Mouse (Mus musculus): ENCODE measurements at regions not wholly inside any gene's neighbourhood (a gene's known extent, or its start where the extent isn't known, plus 50 kb on each side); places are given as distances from the start of the nearest gene placed in this dataset.

DNA sequence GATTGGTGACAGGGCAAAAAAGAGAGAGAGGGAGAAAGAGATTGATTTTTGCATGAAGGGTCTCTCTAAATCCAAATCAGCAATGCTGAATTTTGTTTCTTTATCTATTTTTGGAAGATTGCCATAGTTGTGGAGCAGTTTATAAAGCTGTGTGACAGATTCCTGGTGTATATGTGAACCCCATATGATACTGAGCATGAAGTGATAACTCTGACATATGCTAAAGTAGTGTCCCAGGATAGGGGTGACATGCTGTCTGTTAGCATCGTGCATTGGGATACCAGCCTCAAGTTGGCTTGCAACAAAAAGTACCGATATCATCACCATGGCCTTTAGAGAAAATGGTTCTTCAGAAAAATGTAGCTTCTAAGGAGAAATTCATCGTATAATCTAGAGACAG is 82.3 kb upstream of the Ddx18 start:
- no peak for TF ChIP-seq POLR2A (IDR thresholded peaks at IDR 0.05; ENCODE audit: borderline replicate concordance, extremely low read depth, insufficient read depth, insufficient read length)
- Histone ChIP-seq H3K9ac (ENCODE audit: low read depth, low read length, severe bottlenecking) (no peak overlapping the region), H3K27me3 (ENCODE audit: control insufficient read depth, insufficient read depth, low read length) (no peaks in the 10 kb centered on the region), H3K27ac (replicated peaks; ENCODE audit: low read depth, low read length) (no peak overlapping the region), H3K36me3 (ENCODE audit: control insufficient read depth, insufficient read depth, low read length) (no peaks in the 10 kb centered on the region), H3K4me2 (replicated peaks; ENCODE audit: low read depth, low read length, severe bottlenecking) (no peak overlapping the region), H3K4me3 (replicated peaks; ENCODE audit: low read length) (no peak overlapping the region), H3K9me3 (ENCODE audit: control insufficient read depth, low read length) (no peaks in the 10 kb centered on the region), H3K4me1 (ENCODE audit: control insufficient read depth, insufficient read depth, low read length) (no peaks in the 10 kb centered on the region)
- ATAC-seq (ENCODE audit: low FRiP score, low read depth), result no peak
- WGBS, result 98% methylated on average over 3 of the region's 3 CpGs
- no peak for DNase-seq (ENCODE audit: low spot score)

DNA sequence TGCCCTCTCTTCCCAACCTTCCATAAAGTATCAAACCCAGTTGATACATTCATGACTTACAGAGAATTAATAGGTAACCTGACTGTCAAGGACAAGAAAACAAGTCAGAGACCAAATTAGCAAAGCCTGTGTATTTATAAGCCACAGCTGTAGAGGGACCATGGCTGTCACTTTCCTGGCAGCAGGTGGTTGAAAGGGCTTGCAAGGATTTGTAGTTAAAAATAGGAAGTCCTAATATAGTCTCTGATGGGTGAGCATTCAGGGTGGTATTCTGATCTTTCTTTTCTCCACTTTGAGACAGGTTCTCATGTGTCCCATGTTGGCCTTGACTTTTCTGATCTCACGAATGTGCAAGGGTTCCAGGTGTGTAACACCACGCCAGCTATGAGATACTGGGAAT is 63.7 kb upstream of the Ddx18 start:
- H3K9me3 ChIP-seq (ENCODE audit: control insufficient read depth, low read length), result no peaks in the 10 kb centered on the region
- no peaks in the 10 kb centered on the region for H3K36me3 ChIP-seq (ENCODE audit: control insufficient read depth, insufficient read depth, low read length)
- 79% methylated on average over 2 of the region's 2 CpGs for WGBS
- ATAC-seq (ENCODE audit: low FRiP score, low read depth), result peak; percentile 62; the same call in 1 of the 2 replicates
- no peak overlapping the region for H3K9ac ChIP-seq (ENCODE audit: low read depth, low read length, severe bottlenecking)
- no peak overlapping the region for H3K4me3 ChIP-seq (replicated peaks; ENCODE audit: low read length)
- H3K4me2 ChIP-seq (replicated peaks; ENCODE audit: low read depth, low read length, severe bottlenecking), result no peak overlapping the region
- H3K27me3 ChIP-seq (ENCODE audit: control insufficient read depth, insufficient read depth, low read length), result no peaks in the 10 kb centered on the region
- H3K27ac ChIP-seq (replicated peaks; ENCODE audit: low read depth, low read length), result no peak overlapping the region
- H3K4me1 ChIP-seq (ENCODE audit: control insufficient read depth, insufficient read depth, low read length), result no peaks in the 10 kb centered on the region
- no peak for DNase-seq (ENCODE audit: low spot score)
- no peak for TF ChIP-seq POLR2A (IDR thresholded peaks at IDR 0.05; ENCODE audit: borderline replicate concordance, extremely low read depth, insufficient read depth, insufficient read length)

DNA sequence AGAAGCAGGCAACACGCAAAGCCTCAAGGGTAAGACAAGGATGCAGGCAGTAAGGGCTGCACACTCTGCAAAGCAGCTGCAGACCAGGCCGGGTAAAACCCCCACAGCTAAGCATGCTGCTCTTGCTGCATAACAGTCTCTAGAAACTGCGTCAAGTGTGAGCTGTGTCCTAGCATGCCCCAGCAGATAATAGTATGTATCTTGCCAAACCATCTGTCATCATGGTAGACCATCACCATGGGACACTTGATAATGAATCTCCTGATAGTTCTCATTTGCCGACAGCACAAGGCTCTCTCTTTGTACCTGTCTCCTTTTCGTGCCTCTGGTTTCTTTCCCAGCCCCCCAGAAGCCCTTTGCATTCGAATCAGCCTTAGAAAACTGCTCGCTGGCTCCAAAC is 52.5 kb upstream of the Ddx18 start:
- TF ChIP-seq POLR2A (IDR thresholded peaks at IDR 0.05; ENCODE audit: borderline replicate concordance, extremely low read depth, insufficient read depth, insufficient read length), result no peak
- DNase-seq (ENCODE audit: low spot score) (no peak), ATAC-seq (ENCODE audit: low FRiP score, low read depth) (no peak)
- Histone ChIP-seq H3K4me1 (ENCODE audit: control insufficient read depth, insufficient read depth, low read length) (no peaks in the 10 kb centered on the region), H3K9me3 (ENCODE audit: control insufficient read depth, low read length) (no peaks in the 10 kb centered on the region), H3K4me3 (replicated peaks; ENCODE audit: low read length) (no peak overlapping the region), H3K9ac (ENCODE audit: low read depth, low read length, severe bottlenecking) (no peak overlapping the region), H3K27ac (replicated peaks; ENCODE audit: low read depth, low read length) (no peak overlapping the region), H3K27me3 (ENCODE audit: control insufficient read depth, insufficient read depth, low read length) (no peaks in the 10 kb centered on the region), H3K36me3 (ENCODE audit: control insufficient read depth, insufficient read depth, low read length) (no peaks in the 10 kb centered on the region), H3K4me2 (replicated peaks; ENCODE audit: low read depth, low read length, severe bottlenecking) (no peak overlapping the region)
- WGBS, result 72% methylated on average over 7 of the region's 7 CpGs

DNA sequence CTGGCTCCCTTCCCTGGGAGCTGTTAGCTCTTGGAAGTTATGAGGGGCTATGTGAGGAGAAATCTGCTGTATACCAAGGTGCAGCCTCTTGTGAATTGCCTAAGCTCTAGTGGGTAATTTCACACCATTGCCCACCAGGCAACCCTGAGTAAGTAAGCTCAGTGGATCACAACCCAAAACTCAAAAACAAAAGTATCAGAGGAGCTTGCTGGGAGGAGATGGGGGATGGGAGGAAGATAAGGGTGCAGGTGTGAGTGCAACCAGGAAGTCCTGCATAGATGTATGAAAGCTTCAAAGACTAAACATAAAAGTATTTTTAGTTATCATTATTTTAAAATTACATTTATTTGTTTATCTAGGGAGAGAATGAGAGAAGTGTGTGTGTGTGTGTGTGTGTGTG is 50.8 kb upstream of the Ddx18 start:
- DNase-seq (ENCODE audit: low spot score) (no peak), ATAC-seq (ENCODE audit: low FRiP score, low read depth) (no peak)
- no peak for TF ChIP-seq POLR2A (IDR thresholded peaks at IDR 0.05; ENCODE audit: borderline replicate concordance, extremely low read depth, insufficient read depth, insufficient read length)
- no peaks in the 10 kb centered on the region for H3K4me1 ChIP-seq (ENCODE audit: control insufficient read depth, insufficient read depth, low read length)
- no peak overlapping the region for H3K4me2 ChIP-seq (replicated peaks; ENCODE audit: low read depth, low read length, severe bottlenecking)
- no peaks in the 10 kb centered on the region for H3K27me3 ChIP-seq (ENCODE audit: control insufficient read depth, insufficient read depth, low read length)
- H3K9ac ChIP-seq (ENCODE audit: low read depth, low read length, severe bottlenecking), result no peak overlapping the region
- no peak overlapping the region for H3K4me3 ChIP-seq (replicated peaks; ENCODE audit: low read length)
- no peak overlapping the region for H3K27ac ChIP-seq (replicated peaks; ENCODE audit: low read depth, low read length)
- no peaks in the 10 kb centered on the region for H3K9me3 ChIP-seq (ENCODE audit: control insufficient read depth, low read length)
- H3K36me3 ChIP-seq (ENCODE audit: control insufficient read depth, insufficient read depth, low read length), result no peaks in the 10 kb centered on the region
